Mouse (Mus musculus): ENCODE results near the gene Hecw2. TPM values are rescaled to one million over a fixed set of nuclear protein-coding genes. Genes with fewer than 3 reads are reported as not detected.

Gene Hecw2
- polyA plus RNA-seq, 1 experiment from 2014 or later = 7.9 TPM

- Histone ChIP-seq H3K4me3 (replicated peaks; ENCODE audit: low read length) (no peak overlapping the region), H3K9me3 (ENCODE audit: control insufficient read depth, low read length) (no peaks in the 10 kb centered on the region), H3K36me3 (replicated peaks; ENCODE audit: control insufficient read depth, insufficient read depth) (no peaks in the 10 kb centered on the region), H3K27me3 (ENCODE audit: control insufficient read depth, insufficient read depth, low read length) (no peaks in the 10 kb centered on the region), H3K27ac (no peak overlapping the region), H3K9ac (no peak overlapping the region), H3K4me1 (replicated peaks; ENCODE audit: control insufficient read depth, insufficient read depth, low read length) (no peaks in the 10 kb centered on the region), H3K4me2 (replicated peaks) (no peak overlapping the region)
- DNase-seq (ENCODE audit: low spot score) (no peak), ATAC-seq (ENCODE audit: low FRiP score) (no peak)
- 100% methylated on average over 2 of the region's 2 CpGs for WGBS
Observed at GRCm38 (mm10) chr1:54176592-54176991, 18.4 kb downstream of the Hecw2 start.

GRCm38 (mm10) chr1:54168014-54168413, 27.0 kb downstream of the Hecw2 start:
- Histone ChIP-seq H3K4me3 (replicated peaks; ENCODE audit: low read length) (no peak overlapping the region), H3K27me3 (ENCODE audit: control insufficient read depth, insufficient read depth, low read length) (no peaks in the 10 kb centered on the region), H3K27ac (no peak overlapping the region), H3K9ac (no peak overlapping the region), H3K9me3 (ENCODE audit: control insufficient read depth, low read length) (no peaks in the 10 kb centered on the region), H3K4me1 (replicated peaks; ENCODE audit: control insufficient read depth, insufficient read depth, low read length) (no peaks in the 10 kb centered on the region), H3K36me3 (replicated peaks; ENCODE audit: control insufficient read depth, insufficient read depth) (no peaks in the 10 kb centered on the region), H3K4me2 (replicated peaks) (no peak overlapping the region)
- ATAC-seq (ENCODE audit: low FRiP score) (no peak), DNase-seq (ENCODE audit: low spot score) (no peak)
- WGBS = 87% methylated on average over 3 of the region's 3 CpGs

GRCm38 (mm10) chr1:54159531-54159930, 35.4 kb downstream of the Hecw2 start:
- Histone ChIP-seq H3K9ac (no peak overlapping the region), H3K9me3 (ENCODE audit: control insufficient read depth, low read length) (no peaks in the 10 kb centered on the region), H3K4me1 (replicated peaks; ENCODE audit: control insufficient read depth, insufficient read depth, low read length) (no peaks in the 10 kb centered on the region), H3K36me3 (replicated peaks; ENCODE audit: control insufficient read depth, insufficient read depth) (no peaks in the 10 kb centered on the region), H3K27me3 (ENCODE audit: control insufficient read depth, insufficient read depth, low read length) (no peaks in the 10 kb centered on the region), H3K27ac (no peak overlapping the region), H3K4me2 (replicated peaks) (no peak overlapping the region), H3K4me3 (replicated peaks; ENCODE audit: low read length) (no peak overlapping the region)
- WGBS = 82% methylated on average over 1 of the region's 1 CpGs
- DNase-seq (ENCODE audit: low spot score) = no peak
- peak; percentile 14; the same call in 1 of the 2 replicates for ATAC-seq (ENCODE audit: low FRiP score)

GRCm38 (mm10) chr1:54153216-54153786, 41.7 kb downstream of the Hecw2 start:
- no peak overlapping the region for H3K27ac ChIP-seq
- no peaks in the 10 kb centered on the region for H3K27me3 ChIP-seq (ENCODE audit: control insufficient read depth, insufficient read depth, low read length)
- no peak overlapping the region for H3K9ac ChIP-seq
- 85% methylated on average over 6 of the region's 6 CpGs for WGBS
- no peak overlapping the region for H3K4me2 ChIP-seq (replicated peaks)
- no peaks in the 10 kb centered on the region for H3K4me1 ChIP-seq (replicated peaks; ENCODE audit: control insufficient read depth, insufficient read depth, low read length)
- H3K4me3 ChIP-seq (replicated peaks; ENCODE audit: low read length) = no peak overlapping the region
- H3K36me3 ChIP-seq (replicated peaks; ENCODE audit: control insufficient read depth, insufficient read depth) = no peaks in the 10 kb centered on the region
- DNase-seq (ENCODE audit: low spot score) (no peak), ATAC-seq (ENCODE audit: low FRiP score) (no peak)
- no peaks in the 10 kb centered on the region for H3K9me3 ChIP-seq (ENCODE audit: control insufficient read depth, low read length)

GRCm38 (mm10) chr1:54145106-54145505, 49.9 kb downstream of the Hecw2 start:
- DNase-seq (ENCODE audit: low spot score) = no peak
- H3K4me1 ChIP-seq (replicated peaks; ENCODE audit: control insufficient read depth, insufficient read depth, low read length) = no peaks in the 10 kb centered on the region
- no peaks in the 10 kb centered on the region for H3K9me3 ChIP-seq (ENCODE audit: control insufficient read depth, low read length)
- no peaks in the 10 kb centered on the region for H3K36me3 ChIP-seq (replicated peaks; ENCODE audit: control insufficient read depth, insufficient read depth)
- H3K4me3 ChIP-seq (replicated peaks; ENCODE audit: low read length) = no peak overlapping the region
- WGBS = 94% methylated on average over 5 of the region's 5 CpGs
- H3K27ac ChIP-seq = no peak overlapping the region
- no peak for ATAC-seq (ENCODE audit: low FRiP score)
- no peak overlapping the region for H3K9ac ChIP-seq
- no peak overlapping the region for H3K4me2 ChIP-seq (replicated peaks)
- no peaks in the 10 kb centered on the region for H3K27me3 ChIP-seq (ENCODE audit: control insufficient read depth, insufficient read depth, low read length)

GRCm38 (mm10) chr1:54133802-54134436, 61.0 kb downstream of the Hecw2 start:
- H3K27me3 ChIP-seq (ENCODE audit: control insufficient read depth, insufficient read depth, low read length) = no peaks in the 10 kb centered on the region
- H3K4me3 ChIP-seq (replicated peaks; ENCODE audit: low read length) = no peak overlapping the region
- peak overlapping the region; percentile 35 for H3K27ac ChIP-seq
- H3K36me3 ChIP-seq (replicated peaks; ENCODE audit: control insufficient read depth, insufficient read depth) = no peaks in the 10 kb centered on the region
- DNase-seq (ENCODE audit: low spot score) (no peak), ATAC-seq (ENCODE audit: low FRiP score) (peak; percentile 46; the same call in 1 of the 2 replicates)
- H3K4me1 ChIP-seq (replicated peaks; ENCODE audit: control insufficient read depth, insufficient read depth, low read length) = no peaks in the 10 kb centered on the region
- 0 out of 2 replicates have a peak overlapping the region, but pooled peaks have one; percentile 14 for H3K9ac ChIP-seq
- H3K4me2 ChIP-seq (replicated peaks) = no peak overlapping the region
- no peaks in the 10 kb centered on the region for H3K9me3 ChIP-seq (ENCODE audit: control insufficient read depth, low read length)
- 46% methylated on average over 4 of the region's 4 CpGs for WGBS

GRCm38 (mm10) chr1:54128714-54129431, 66.1 kb downstream of the Hecw2 start:
- 38% methylated on average over 5 of the region's 5 CpGs for WGBS
- no peak for DNase-seq (ENCODE audit: low spot score)
- Histone ChIP-seq H3K4me2 (replicated peaks) (no peak overlapping the region), H3K9me3 (ENCODE audit: control insufficient read depth, low read length) (no peaks in the 10 kb centered on the region), H3K27ac (no peak overlapping the region), H3K9ac (no peak overlapping the region), H3K4me1 (replicated peaks; ENCODE audit: control insufficient read depth, insufficient read depth, low read length) (no peaks in the 10 kb centered on the region), H3K36me3 (replicated peaks; ENCODE audit: control insufficient read depth, insufficient read depth) (no peaks in the 10 kb centered on the region), H3K27me3 (ENCODE audit: control insufficient read depth, insufficient read depth, low read length) (no peaks in the 10 kb centered on the region), H3K4me3 (replicated peaks; ENCODE audit: low read length) (no peak overlapping the region)
- no peak for ATAC-seq (ENCODE audit: low FRiP score)

- 77% methylated on average over 10 of the region's 10 CpGs for WGBS
- Histone ChIP-seq H3K9me3 (ENCODE audit: control insufficient read depth, low read length) (no peaks in the 10 kb centered on the region), H3K4me3 (replicated peaks; ENCODE audit: low read length) (no peak overlapping the region), H3K36me3 (replicated peaks; ENCODE audit: control insufficient read depth, insufficient read depth) (no peaks in the 10 kb centered on the region), H3K4me2 (replicated peaks) (no peak overlapping the region), H3K4me1 (replicated peaks; ENCODE audit: control insufficient read depth, insufficient read depth, low read length) (no peaks in the 10 kb centered on the region), H3K9ac (no peak overlapping the region), H3K27me3 (ENCODE audit: control insufficient read depth, insufficient read depth, low read length) (no peaks in the 10 kb centered on the region), H3K27ac (no peak overlapping the region)
- DNase-seq (ENCODE audit: low spot score) = no peak
- ATAC-seq (ENCODE audit: low FRiP score) = no peak
Observed at GRCm38 (mm10) chr1:54126991-54127742, 67.8 kb downstream of the Hecw2 start.

GRCm38 (mm10) chr1:54122551-54122950, 72.4 kb downstream of the Hecw2 start:
- H3K36me3 ChIP-seq (replicated peaks; ENCODE audit: control insufficient read depth, insufficient read depth) = no peaks in the 10 kb centered on the region
- no peak for ATAC-seq (ENCODE audit: low FRiP score)
- no peak overlapping the region for H3K9ac ChIP-seq
- H3K4me3 ChIP-seq (replicated peaks; ENCODE audit: low read length) = no peak overlapping the region
- 0 out of 2 replicates have a peak, but pooled peaks cover 10% of the 10 kb centered on the region for H3K4me1 ChIP-seq (replicated peaks; ENCODE audit: control insufficient read depth, insufficient read depth, low read length)
- no peaks in the 10 kb centered on the region for H3K27me3 ChIP-seq (ENCODE audit: control insufficient read depth, insufficient read depth, low read length)
- no peak overlapping the region for H3K27ac ChIP-seq
- no peak overlapping the region for H3K4me2 ChIP-seq (replicated peaks)
- H3K9me3 ChIP-seq (ENCODE audit: control insufficient read depth, low read length) = no peaks in the 10 kb centered on the region
- WGBS = 79% methylated on average over 2 of the region's 2 CpGs
- DNase-seq (ENCODE audit: low spot score) = no peak

All from hindbrain, embryonic 14.5 days (tissue).